Mouse (Mus musculus) layer of hippocampus, postnatal 14 days (tissue): ENCODE measurements around the gene Cryga. TPM values are rescaled to one million over a fixed set of nuclear protein-coding genes. Genes with fewer than 3 reads are reported as not detected.

Experiments used
- DNase-seq, 2 experiments: peaks; one replicate each; pipeline ENCODE4 v3.0.0; 2021 to 2022; ENCODE audit warnings: low spot score in 2 of 2, mixed read lengths in 1 of 2
- long read RNA-seq, 2 experiments: library from polyadenylated mRNA; stranded (forward); transcript quantifications; one replicate each; pipeline ENCODE4 v2.0.0; 2021
- total RNA-seq, 2 experiments: library from RNA; stranded (reverse); gene quantifications; 2 replicates each; pipeline ENCODE4 v1.2.3; 2021

The Cryga gene
- total RNA-seq = under 1 TPM in 1 of 2 experiments, not detected in 1; 0.65 TPM
- long read RNA-seq, experiment 1 = 0 reads
- long read RNA-seq, experiment 2 = 0 reads

GRCm38 (mm10) chr1:65103273-65103672, at the start of gene Cryga:
Gene Cryga, minus strand, starts transcription at chr1:65103373.
- DNase-seq = no peak

DNA sequence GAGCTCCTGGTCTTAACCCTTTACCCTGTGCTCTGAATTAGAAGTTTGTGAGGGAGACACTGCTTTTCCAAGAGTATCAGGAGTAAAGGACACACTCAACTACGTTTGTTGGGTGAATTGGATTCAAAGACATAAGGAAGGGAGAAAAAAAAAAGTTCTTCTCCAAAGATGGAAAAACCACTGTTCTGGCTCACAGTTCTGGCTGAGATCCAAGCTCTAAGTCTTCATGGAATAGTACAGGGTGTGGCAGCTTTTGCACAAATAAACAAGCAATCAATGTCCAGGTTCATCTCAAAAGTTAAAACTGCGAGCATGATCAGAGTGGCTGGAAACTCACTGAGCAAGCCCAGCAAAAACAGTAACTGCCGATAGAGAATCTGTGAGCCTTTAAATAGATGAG, 44.8 kb upstream of the Cryga start:
- DNase-seq = no peak

GRCm38 (mm10) chr1:65147326-65147725, 44.2 kb upstream of the Cryga start:
- DNase-seq = no peak

DNA sequence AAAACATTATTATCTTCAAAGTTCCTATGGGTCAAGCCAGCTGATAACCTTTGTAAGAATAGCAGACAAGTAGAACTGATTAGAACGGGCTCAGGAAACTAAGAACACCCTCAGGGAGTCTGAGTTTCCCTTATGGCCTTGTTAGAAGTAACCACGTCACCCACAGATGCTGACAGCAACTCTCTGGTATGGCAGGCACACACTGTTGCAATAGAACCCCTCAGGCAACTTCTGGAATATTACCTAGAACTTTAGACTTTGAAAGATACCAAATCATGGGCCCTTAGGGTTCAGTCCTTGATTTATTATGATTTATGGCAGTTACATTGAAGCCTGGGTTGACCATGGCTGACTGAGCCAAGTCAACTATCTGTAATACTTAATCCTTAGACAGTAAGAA, 43.4 kb upstream of the Cryga start:
- no peak for DNase-seq

GRCm38 (mm10) chr1:65144783-65145182, 41.6 kb upstream of the Cryga start:
- DNase-seq = no peak

GRCm38 (mm10) chr1:65137560-65137959, 34.4 kb upstream of the Cryga start:
- DNase-seq = no peak

DNA sequence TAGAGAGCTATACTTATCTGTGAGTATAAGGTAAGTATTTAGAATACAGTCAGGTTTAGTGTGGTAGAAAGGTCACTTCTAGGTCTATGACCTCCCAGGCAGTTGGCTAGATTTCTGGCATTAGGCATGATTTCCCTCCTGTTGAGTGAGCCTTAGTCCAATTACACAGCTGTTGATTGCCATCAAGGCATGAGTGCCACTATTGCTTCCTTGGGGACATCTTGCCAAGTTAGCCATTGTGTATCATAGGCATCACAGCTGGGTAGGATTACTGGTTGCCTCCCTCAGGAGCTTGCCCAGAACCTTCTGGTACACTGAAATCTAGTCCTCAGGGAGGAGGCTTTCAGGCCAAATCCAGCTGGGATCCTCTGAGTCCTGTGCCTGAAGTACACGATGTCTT, 29.7 kb upstream of the Cryga start:
- DNase-seq = no peak

DNA sequence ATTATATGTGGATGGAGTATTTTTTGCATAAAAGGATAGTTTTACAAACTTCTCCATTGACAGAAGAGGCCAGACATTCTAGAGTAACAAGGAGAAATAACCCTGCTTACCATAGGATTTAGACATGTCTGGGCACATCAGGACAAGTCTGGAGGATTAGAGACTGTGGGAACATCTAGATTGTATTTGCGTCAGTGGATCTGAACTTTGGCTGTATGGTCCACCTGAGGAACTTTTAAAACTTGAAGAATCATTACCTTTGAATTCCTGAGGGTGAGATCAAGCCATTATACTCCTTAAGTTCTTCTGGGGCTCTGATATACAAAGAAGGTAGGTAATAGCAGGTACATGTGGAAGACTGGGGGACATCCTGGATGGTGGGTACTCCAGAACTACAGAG, 28.5 kb upstream of the Cryga start:
- DNase-seq = no peak

GRCm38 (mm10) chr1:65130226-65130625, 27.1 kb upstream of the Cryga start:
- DNase-seq = no peak

DNA sequence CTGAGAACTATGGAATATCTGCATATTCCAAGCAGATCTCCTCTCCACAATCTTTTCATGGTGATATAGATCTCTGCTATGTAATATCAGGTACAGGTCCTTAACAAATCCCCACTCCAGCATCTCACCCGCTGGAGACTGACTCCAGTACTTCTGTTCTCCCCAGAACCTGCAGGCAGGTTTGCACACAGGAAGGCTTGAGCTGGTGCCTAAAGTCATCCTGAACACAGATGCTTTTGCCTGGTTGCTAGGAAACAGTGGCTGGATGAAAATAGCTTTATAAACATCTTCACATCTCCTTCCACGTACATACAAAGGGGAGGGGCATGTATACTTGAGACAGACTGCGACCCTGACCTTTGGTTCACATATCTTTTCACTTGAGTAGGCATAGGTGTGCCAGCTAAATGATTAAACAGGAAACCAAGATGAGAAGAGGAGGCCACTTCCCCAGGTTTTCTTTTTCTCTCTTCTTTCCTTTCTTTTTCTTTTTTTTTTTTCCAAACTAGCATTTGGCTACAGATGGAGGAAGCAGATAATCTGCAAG, 26.5 kb upstream of the Cryga start:
- DNase-seq = no peak

DNA sequence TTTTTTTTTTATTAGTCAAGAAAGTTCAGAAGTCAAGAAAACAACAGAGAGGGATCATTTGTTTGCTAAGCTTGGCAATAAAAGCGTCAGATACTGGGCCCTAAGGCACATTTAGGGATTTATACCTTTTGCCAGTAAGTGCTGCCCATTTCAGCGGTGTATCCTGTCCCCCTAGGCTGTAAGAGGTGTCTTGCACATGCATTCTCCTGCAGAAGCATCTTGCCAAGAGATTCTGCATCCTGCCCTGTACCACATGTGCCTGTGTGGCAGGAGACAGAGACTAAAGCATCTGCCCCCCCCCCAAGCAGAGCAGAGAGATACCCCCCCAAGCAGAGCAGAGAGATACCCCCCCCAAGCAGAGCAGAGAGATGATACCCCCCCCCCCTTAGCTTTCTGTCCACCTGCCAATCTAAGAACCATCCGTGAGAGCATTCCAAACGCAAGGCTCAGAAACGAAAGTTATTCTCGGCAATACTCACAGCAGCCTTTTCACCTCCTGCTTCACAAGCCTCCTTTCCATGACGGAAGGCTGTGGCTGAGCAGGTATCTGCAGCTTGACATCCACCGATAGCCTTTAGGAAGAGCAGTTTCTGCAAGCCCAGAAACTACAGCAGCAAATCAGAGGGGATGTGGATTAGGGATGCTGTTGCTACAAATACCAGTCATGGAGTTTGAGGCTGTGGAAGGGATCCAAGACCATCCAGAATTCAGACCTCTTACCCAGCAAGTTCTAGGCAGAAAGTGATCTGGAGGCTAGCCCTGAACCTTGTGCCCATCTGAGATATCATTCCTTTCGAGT, 19.6 kb upstream of the Cryga start, which contains the start of gene D630023F18Rik:
Gene D630023F18Rik, minus strand, starts transcription at position 641 of the 799 bp plus-strand sequence.
- DNase-seq = peak; percentile 24 to 29

GRCm38 (mm10) chr1:65119438-65119837, 16.3 kb upstream of the Cryga start, which contains the start of gene Gm28845:
Gene Gm28845, minus strand, starts transcription at chr1:65119558.
- DNase-seq = no peak

GRCm38 (mm10) chr1:65118150-65118913, 15.2 kb upstream of the Cryga start:
- DNase-seq = no peak

GRCm38 (mm10) chr1:65113536-65114172, 10.5 kb upstream of the Cryga start:
- no peak for DNase-seq

DNA sequence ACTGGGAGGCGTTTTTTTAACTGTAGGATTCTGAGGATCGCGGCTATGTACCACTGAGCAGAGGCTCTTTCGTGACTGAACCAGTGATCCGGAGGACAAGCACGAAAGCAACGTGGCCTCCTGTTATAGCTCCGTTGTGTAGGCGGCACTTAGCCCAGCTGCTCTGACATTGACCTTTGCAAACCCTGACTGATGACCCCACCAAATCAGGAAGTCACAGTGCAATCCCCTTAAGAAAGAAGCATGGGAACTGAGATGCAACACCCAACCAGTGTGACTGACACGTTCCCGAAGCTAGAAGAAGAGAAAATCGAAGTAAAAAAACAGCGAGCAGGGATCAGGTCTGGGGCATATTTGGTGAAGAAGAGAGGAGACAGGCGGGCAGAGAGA, 9.6 kb upstream of the Cryga start:
- DNase-seq = no peak

DNA sequence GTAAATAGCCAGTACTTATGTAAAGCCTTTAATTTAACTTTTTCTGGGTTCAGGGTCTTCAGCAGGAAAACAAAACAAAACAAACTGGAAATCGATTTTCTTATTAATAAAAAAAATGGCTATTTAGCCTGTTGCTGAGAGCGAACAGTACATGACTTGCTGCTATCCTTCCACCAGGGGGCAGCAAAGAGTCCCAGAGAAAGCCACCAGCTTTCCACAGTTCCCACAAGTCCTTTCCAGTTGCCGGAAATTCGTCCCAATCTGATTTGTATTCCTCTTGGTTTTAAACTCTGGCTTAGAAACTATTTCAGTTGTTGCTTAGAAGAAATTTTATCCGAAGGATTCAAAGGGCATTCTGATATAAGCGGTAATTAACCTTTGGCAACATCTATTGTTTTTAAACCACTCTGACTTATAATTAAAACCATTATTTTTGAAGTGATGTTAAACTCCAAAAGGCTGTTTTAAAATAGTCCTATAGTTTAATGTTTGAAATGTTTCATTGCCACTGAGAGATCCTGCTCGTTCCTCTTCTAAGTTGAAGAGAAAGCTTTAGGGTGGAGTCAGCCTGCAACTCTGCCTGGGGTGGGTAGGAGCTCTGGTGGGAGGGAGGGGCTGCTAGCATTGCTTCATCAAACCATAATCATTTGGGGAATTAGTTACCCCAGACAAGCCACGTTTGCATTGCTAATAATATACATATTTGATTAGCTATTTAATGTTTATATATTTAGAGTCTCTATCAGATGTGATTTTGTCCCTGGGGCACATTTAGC, 9.0 kb upstream of the Cryga start:
- peak; percentile 49 to 87 for DNase-seq

DNA sequence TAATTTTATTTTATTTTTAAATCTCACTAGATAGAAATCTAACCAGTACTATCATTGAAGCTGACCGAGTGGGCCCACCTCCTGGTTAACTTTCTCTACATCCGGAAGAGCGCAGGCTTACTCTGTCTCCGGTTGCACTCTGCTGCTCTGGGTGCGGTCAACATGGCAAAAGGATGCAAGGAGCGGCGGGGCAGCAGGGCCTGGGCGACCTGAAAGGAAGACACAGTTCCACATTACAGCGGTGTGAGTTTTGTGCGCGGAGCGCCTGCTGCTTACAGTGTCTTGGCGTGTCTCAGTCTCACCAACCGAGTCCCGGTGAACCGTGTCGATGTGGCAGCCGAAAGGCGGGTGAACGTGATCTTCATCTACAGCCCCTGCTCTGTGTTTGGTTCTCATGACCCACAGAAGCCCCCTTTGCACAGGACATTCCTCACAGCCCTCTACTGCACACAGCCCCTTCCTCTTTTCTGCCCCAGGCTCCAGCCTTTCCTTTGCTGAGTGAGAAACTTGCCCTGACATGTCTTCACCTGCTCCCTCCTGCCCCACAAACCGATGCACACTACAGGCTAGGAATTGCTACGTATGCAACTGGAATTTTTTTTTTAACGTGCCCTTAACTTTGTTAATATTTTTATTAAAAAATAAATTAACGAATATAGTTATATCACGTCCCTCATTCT, 6.7 kb upstream of the Cryga start:
- DNase-seq = no peak

DNA sequence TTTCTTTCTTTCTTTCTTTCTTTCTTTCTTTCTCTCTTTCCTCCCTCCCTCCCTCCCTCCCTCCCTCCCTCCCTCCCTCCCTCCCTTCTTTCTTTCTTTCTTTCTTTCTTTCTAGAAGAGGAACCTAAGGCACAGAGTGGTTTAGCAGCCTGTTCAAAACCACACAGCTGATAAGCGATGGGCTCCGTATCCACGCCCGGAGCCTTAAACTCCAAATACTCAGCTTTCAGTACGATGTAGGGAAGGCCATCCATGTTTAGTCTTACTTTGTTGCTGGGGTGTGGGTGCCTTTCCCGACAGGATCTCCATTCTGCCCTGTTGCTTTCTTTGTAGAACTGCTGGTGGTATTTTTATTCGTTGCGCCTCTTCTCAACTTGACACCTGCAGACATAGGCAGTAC, 6.0 kb upstream of the Cryga start:
- DNase-seq = no peak

DNA sequence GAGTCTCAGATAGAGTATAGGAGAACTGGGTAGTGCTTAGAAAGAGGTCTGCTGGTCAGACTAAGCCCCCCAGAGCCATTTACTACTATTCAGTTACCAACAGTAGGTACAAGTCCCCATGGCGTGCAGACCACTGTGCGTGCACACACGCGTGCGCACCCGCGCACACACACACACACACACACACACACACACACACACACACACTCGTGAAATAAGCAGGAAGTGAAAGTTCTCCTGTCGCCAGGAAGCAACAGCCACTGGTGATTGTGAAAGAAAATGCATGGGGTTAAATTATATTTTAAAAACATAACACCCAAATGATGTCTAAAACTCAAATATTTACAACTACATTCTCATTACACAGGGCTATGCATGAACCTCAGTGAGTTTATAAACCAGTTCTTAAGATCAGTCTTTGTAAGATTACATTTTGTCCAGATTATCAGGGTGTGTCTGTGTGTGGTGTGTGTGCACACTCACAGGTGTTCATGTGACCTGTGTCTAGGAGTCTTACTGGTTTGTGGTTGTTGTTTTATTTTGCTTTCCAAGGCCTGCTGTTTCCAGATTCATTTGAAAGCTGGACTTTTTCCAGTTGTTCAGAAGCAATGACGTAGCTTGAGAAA, 4.6 kb upstream of the Cryga start:
- no peak for DNase-seq

- no peak for DNase-seq
These were observed 6.2 kb downstream of the Cryga start for GRCm38 (mm10) chr1:65096953-65097352.
